Mouse (Mus musculus): Measurements from ENCODE around the gene Peak1.

Peak1 gene

GRCm38 (mm10) chr9:56200200-56200599 is 217.7 kb downstream of the Peak1 start:
- DNase-seq (ENCODE audit: low spot score in 2 of 2): no peak

GRCm38 (mm10) chr9:56196921-56197320 is 220.9 kb downstream of the Peak1 start:
- no peak for DNase-seq (ENCODE audit: low spot score in 2 of 2)

- no peak for DNase-seq (ENCODE audit: low spot score in 2 of 2)
These were observed 222.7 kb downstream of the Peak1 start for GRCm38 (mm10) chr9:56195193-56195592.

GRCm38 (mm10) chr9:56191498-56192455 is 226.1 kb downstream of the Peak1 start:
- no peak for DNase-seq (ENCODE audit: low spot score in 2 of 2)

- no peak for DNase-seq (ENCODE audit: low spot score in 2 of 2)
These were observed 237.6 kb downstream of the Peak1 start for GRCm38 (mm10) chr9:56180118-56180781.

GRCm38 (mm10) chr9:56179416-56180117 is 238.3 kb downstream of the Peak1 start:
- DNase-seq (ENCODE audit: low spot score in 2 of 2): no peak

- no peak for DNase-seq (ENCODE audit: low spot score in 2 of 2)
These were observed 240.5 kb downstream of the Peak1 start for GRCm38 (mm10) chr9:56177354-56177753.

- DNase-seq (ENCODE audit: low spot score in 2 of 2): no peak
These were observed 242.6 kb downstream of the Peak1 start for GRCm38 (mm10) chr9:56175316-56175715.

GRCm38 (mm10) chr9:56167690-56168089 is 250.2 kb downstream of the Peak1 start:
- DNase-seq (ENCODE audit: low spot score in 2 of 2): no peak

- DNase-seq (ENCODE audit: low spot score in 2 of 2): no peak
These were observed 251.7 kb downstream of the Peak1 start for GRCm38 (mm10) chr9:56166161-56166560.

- DNase-seq (ENCODE audit: low spot score in 2 of 2): no peak
These were observed 252.5 kb downstream of the Peak1 start, which contains the start of gene Tspan3 for GRCm38 (mm10) chr9:56165377-56165776. Tspan3 (minus strand) TSS chr9:56165477.

GRCm38 (mm10) chr9:56160341-56161141 is 257.3 kb downstream of the Peak1 start:
- DNase-seq (ENCODE audit: low spot score in 2 of 2): peak; percentile 59 to 80

- no peak for DNase-seq (ENCODE audit: low spot score in 2 of 2)
These were observed 258.4 kb downstream of the Peak1 start for GRCm38 (mm10) chr9:56159456-56159855.

GRCm38 (mm10) chr9:56158077-56158476 is 259.8 kb downstream of the Peak1 start:
- DNase-seq (ENCODE audit: low spot score in 2 of 2): no peak

- DNase-seq (ENCODE audit: low spot score in 2 of 2): no peak
These were observed 263.3 kb downstream of the Peak1 start for GRCm38 (mm10) chr9:56154572-56154971.

- no peak for DNase-seq (ENCODE audit: low spot score in 2 of 2)
These were observed 265.3 kb downstream of the Peak1 start for GRCm38 (mm10) chr9:56152482-56153007.

- no peak for DNase-seq (ENCODE audit: low spot score in 2 of 2)
These were observed 266.0 kb downstream of the Peak1 start for GRCm38 (mm10) chr9:56151745-56152481.

All from spleen, postnatal 10 days (tissue).